Mouse (Mus musculus) ovary, adult 18-20 months (tissue): Measurements from ENCODE around the gene Obscn.
"Not testable (repeated sequence)": the region's sequence is repeated elsewhere in the genome, so short reads cannot be mapped to it uniquely, and the experiment has no call there.

Source experiments
- DNase-seq: peaks from one replicate; pipeline ENCODE4 v3.0.0; 2022; ENCODE audit warnings: low spot score, mixed read lengths

Obscn gene

DNA sequence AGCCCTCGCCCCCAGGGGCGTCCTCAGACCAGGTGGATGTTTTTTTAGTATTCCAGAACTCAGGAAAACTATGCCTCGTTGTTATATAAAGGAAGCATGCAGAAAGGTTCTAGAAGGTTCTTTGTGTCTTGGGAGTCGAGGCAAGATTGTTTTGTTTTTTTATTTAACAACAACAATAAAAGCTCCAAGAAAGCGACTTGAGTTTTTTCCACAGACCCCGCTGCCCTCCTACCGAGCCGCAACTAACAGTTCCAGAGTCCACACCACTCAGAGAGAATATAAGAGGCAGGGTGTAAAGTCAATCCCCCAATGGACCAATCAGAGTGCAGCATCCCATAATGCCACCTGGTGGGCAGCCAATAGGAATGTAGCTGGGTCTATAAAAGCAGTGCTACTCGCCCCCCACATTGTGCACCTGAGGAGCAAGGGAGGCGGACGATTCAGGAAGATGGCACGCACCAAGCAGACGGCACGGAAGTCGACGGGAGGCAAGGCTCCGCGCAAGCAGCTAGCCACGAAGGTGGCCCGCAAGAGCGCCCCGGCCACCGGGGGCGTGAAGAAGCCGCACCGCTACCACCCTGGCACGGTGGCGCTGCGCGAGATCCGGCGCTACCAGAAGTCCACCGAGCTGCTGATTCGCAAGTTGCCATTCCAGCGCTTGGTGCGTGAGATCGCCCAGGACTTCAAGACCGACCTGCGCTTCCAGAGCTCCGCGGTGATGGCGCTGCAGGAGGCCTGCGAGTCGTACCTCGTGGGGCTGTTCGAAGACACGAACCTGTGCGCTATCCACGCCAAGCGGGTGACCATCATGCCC is 174.6 kb downstream of the Obscn start:
- DNase-seq: no peak

DNA sequence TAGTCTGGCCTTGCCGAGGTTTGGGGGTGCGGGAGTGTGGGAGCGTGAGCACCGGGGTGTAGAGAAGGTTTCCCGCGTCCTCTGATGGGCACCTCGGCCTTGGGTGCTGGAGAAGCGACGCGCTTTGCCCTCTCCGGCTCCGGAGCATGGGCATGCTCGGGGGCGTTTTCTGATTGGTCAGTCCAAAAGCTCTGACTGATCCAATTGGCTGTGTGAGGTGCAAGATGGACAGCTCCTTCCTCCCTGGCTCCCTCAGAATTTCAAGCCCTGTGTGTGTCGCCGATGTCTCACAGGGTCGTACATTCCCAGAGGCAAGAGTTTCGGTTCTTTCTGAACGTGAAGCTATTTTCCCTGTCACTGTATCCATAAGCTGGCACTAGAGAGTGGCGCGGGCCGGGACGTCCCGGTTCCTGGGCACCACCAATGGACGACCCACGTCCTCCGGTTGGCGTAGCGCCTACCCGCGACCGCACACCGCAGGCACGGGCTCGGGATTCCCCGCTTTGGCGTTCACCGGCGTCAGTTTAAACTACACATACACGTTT is 176.2 kb downstream of the Obscn start:
- peak; percentile 64 for DNase-seq

DNA sequence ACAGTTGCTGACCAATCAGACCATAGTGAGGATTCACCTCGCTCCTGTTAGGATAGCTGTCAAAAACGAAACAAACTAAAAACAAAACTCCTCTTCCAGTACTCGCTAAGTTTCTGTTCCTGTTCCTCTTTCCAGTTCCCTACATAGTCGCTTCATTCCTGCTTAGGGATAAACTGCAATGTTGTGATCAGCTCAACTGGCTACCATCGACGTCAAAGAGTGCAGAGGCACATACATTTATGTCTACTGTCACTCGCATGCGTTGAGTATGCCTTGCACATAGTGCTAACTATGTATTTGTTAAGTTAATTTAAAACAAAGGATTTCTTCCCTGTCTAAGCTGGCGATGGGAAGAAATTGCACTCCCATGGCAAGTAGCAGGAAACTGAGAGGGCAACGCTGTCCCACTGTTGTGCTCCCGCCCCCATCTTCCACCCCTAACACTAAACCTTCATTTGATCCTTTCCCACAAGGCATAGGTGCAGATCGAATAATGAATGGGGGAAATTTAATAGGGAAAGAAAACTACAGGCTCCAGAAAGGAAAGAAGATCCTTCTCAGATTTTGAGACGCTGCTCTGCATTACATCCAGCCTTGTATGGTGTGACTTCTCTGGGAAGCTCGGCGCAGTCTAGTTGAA is 176.9 kb downstream of the Obscn start:
- no peak for DNase-seq

DNA sequence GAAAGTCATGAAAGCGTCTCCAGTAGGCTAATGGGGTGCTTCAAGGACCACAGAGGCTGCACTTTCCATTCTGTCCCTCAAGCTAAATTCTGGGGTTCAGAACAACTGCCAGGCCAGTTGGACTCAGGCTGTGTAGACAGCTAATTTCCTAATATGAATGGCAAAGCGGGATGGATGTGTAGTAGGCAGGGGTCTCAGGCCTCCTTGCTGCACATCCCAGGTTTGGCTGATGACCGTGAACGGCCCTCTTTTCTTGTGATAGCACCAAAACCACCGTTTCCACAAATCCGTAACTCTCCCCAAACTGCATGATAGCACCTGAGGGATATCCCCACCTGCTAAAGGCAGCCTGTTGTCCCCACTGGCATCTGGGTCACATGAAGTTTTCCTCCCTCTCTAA is 177.7 kb downstream of the Obscn start:
- DNase-seq: no peak

DNA sequence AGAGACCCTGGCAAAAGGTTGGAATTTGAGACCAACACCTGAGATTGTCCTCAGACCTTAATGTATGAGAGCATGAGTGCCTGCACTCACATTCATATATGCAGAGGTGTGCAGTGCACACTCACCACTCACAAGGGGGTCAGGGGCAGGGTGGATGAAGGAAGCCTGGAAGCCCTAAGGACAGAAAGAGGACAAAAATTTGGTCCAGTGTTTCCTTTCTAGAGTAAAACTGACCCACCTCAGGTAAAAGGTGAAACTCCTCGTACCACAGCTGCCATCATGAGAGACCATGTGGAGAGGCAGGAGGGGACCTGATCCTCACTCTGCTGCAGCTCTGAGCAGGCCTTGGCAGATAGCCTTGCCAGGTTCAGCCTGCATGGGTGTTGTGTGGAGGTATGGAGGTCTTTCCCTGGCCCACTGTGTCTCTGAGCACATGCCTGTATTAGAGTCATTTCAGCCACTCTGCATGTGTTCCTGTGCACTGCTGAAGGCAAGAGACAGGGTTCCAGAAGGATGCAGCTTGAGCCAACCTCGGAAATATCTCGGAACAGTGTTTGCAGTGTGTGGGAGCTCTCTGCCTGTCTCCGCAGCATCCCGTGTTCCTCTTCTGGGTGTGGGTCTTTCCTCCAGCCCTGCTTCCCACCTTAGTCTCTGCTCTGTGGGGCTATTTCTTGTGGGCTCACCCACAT is 178.8 kb downstream of the Obscn start:
- no peak for DNase-seq

DNA sequence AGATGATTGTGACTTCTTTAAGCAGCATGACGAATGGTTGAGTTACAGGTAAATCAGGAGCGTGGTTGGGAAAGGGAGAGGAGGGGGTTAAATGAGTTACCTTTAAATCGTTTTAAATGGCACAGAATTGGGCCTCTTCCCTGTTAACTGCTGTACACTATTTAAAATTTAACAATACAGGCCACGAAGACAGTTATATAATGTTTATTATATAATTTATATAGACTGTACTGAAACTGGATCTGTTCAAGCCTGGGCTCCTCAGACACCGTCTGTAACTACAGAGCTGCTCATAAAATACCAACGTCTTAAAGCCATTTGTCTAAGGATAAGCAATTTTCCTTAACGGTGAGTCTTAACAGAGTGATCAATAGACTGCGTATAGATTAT is 180.3 kb downstream of the Obscn start:
- DNase-seq: no peak

DNA sequence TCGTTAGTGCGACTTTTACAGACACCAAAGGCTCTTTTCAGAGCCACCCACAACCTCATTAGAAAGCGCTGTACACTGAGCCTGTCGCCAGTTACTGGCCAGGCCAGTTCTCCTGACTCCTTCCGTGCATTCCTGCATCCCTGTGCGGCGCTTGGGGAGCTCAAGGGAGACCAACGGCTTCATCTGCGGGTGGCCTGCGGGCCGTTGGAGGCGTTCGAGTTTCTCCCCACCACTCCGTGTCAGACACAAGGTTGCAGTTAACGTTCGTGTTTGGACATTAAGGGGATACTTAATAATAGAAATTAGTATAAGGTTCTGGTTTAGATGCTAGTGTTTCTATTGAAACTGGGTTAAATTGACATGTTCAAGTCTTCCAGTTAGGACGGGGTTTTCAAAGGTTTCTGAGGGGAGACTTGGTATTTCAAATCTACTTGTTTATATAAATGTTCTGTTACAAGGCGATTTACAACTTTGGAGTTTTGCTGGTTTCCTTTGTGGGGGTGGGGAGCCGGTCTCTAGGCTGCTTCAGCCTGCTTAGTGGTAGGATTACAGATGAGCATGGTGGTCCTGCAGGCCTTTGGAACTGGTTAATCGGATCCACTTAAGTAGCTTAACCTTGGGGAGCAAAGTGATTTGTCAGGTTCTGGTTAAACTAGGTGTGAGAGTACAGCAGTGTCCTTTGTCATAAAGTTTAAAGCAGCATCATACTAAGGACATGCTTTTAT is 180.9 kb downstream of the Obscn start:
- no peak for DNase-seq

DNA sequence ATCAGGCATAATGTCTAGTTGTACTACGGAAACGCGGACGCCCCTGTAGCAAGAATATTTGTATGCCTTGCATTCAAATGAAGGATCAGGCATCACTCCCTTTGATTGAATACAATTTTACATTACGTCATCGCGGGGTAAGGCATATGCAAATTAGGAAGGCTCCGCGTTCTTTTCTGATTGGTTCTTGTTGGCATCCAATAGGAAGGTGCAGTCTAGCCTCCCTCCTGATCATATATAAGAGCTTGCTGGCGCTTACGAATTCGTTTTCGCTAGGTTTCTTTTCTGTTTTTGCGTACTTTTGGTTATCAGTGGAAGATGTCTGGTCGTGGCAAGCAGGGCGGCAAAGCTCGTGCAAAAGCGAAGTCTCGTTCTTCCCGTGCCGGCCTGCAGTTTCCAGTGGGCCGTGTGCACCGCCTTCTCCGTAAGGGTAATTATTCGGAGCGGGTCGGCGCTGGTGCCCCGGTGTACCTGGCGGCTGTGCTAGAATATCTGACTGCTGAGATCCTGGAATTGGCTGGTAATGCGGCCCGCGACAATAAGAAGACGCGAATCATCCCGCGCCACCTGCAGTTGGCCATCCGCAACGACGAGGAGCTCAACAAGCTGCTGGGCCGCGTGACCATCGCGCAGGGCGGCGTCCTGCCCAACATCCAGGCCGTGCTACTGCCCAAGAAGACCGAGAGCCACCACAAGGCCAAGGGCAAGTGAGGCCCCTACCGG is 181.6 kb downstream of the Obscn start, which contains the start of the genes Hist3h2a and Trim17:
Gene Hist3h2a, plus strand, starts transcription at position 266 of the 723 bp plus-strand sequence.
Gene Trim17, plus strand, starts transcription at position 266 of the 723 bp plus-strand sequence.
- DNase-seq: peak; percentile 83

DNA sequence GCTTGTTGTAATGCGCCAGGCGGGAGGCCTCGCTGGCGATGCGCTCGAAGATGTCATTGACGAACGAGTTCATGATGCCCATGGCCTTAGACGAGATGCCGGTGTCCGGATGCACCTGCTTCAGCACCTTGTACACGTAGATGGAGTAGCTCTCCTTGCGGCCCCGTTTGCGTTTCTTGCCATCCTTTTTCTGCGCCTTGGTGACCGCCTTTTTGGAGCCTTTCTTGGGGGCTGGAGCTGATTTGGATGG is 182.1 kb downstream of the Obscn start:
- DNase-seq: not testable (repeated sequence)

DNA sequence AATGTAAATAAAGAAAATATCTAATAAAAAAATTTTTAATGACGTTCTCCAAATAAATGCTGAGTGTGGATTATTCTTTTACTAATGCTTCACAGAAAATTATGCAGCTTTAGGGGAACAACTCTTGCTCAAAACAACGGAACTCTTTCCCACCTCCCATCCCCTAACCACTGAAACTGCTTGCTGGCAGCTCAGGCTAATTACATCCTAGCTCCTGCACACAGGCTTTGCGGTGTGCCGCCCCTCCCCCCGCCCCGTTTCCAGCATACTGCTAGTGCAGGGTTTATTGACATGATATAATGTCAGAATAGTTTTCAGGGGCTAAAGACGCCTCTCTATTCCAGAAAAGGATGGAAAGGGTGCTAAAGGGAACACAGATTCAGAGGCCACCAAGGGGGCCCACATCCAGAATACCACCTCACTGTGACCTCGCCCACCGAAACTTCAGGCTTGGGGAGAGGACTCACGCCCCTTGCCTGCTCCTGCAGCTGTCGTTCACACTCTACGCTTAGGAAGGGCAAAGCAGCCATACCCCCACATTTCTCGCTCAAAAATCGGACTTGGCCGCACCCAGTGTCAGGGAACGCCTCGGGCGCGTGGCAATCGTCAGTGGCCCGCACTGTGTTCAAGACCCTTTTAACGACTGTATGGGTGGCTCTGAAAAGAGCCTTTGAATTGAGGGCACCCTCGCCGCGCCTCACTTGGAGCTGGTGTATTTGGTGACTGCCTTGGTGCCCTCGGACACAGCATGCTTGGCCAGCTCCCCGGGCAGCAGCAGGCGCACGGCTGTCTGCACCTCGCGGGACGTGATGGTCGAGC is 182.6 kb downstream of the Obscn start:
- DNase-seq: no peak

DNA sequence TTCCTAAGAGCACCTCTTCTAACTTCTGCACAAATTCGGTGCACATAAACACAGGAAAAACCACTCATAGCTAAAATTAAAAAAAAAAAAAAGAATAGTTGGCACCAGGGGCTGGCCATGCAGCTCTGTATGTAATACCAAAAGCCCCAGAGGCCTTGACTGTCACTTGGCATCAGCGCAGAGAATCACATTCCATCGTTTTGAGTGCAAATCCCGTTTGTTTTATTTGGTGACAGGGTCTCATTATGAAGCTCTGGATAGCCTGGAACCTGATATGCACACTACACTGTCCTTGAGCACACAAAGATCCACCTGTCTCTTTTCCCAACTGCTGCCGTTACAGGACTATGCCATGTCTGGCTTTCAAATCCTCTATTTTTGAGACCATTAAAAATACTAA is 185.0 kb downstream of the Obscn start:
- DNase-seq: no peak

DNA sequence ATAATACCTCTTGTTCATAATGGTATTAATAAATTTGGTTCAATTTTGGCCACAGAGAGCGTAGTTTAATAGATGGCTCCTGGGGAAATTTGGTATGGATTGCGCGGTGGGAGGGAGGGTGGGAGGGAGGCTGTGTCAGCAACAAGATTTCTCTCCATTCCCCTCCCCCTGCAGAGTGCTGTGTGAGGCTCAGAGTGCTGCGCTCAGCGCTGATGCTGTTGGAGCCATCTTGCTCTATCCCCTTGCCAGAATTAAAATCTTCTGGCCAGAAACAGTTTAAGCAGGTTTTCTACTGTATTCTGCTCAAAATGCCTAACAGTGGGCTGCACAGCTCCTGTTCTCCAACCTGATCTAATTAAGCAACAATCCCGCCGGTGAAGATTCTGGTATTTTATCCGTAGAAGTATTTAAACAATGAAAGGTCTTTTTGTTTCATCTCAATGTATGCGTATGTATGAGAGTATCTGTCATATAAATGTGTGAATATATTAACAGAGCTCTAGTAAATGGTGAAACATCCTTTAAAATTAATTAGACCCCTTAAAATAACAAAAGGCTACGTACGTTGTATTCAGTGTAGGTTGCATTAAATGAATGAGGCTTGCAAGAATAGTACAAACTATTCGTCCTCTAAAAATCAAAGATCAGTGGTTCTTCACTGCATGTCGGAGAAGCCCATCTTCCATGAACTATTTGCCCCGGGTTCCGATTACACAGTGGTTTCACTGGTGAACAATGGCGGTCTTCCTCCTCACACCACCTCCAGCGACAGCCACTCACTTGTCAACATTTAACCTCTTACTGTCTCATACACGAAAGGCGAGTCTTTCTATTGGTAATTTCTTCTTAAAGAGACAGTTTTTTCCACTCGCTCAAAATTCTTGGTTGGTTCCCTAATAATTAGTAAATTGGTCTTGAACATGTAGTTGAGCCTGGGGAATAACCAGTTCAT is 186.4 kb downstream of the Obscn start:
- no peak for DNase-seq

DNA sequence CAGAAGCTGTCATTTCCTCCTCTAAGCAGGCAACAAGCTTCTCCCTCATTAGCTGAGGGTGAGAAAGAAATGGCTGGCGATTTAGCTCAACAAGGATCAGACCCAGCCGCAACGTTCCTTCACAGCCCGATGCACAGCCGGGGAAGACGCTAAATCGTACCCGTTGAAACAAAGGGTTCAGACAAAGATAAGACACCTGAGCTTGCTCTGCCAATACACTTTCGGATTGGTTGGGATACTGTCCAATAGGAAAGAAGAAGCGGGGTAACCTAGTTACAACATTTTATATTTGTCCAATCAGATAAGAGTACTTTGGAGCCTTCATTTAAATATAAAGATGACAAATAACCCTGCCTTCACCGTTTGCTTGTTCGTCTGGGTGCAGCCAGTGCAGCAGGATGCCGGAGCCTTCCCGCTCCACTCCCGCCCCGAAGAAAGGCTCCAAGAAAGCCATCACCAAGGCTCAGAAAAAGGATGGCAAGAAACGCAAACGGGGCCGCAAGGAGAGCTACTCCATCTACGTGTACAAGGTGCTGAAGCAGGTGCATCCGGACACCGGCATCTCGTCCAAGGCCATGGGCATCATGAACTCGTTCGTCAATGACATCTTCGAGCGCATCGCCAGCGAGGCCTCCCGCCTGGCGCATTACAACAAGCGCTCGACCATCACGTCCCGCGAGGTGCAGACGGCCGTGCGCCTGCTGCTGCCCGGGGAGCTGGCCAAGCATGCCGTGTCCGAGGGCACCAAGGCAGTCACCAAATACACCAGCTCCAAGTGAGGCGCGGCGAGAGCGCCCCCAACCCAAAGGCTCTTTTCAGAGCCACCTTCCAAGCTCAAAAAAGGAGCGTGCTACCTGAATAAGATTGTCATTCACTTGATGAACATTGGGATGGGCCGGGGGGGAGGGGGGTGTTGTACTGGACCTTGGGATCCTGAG is 187.4 kb downstream of the Obscn start, which contains the start of gene Hist3h2ba:
Gene Hist3h2ba, plus strand, starts transcription at position 379 of the 938 bp plus-strand sequence.
- DNase-seq: no peak

DNA sequence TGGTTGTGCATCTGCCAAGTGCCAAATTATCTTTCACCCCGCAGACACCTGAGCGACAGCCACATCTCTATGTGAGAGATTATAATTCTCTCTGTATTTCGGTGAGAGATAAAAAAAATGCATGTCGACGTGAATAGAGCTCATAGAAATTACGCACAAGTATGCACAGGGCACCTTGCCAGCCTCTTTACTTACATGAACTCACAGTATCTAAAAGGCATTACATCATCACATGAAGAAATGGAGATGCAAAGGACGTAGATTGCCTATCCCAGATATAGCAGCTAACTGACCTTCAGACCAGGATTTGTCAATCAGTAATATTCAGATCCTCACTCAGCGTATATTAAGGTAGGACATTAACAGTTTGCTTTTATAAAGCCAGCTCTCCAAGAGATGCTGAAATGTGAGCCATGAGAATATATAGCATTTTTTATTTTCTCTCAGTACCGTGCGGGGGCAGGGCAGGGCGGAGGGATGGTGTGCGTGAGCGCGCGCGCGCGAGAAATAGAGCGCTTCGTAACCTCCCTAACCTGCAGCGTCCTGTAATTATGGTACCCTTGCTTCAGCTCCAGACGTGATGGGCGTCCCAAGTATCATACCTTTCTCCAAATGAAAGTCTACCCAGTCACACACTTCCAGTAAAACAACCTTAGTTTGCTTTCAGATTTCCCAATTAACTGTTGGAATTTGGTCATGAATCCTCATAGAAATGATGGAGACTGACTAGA is 188.2 kb downstream of the Obscn start:
- DNase-seq: no peak

DNA sequence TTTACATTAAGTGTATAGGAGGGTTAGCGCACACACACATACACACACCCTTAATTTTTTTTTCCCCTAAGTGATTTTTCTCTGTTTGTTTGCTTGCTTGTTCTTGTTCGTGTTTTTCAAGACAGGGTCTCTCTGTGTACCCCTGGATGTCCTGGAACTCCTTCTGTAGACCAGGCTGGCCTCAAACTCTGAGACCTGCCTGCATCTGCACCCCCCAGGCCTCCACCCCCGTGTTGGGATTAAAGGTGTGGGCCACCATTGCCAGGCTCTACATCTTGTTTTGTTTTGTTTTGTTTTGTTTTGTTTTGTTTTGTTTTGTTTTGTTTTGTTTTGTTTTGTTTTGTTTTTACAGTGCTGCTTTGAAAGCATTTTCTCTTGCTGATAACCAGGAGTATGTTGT is 188.9 kb downstream of the Obscn start:
- no peak for DNase-seq
